ENCODE assay signal across 8 mouse cellular contexts in genomic region chr5:106365094-106365493, GRCm38 (mm10).
DNase-seq lines count a peak whose midpoint lies in the region; ATAC-seq and TF ChIP-seq lines count a peak whose summit lies in the region.

No protein-coding gene starts in this region.

- no peak for TF ChIP-seq POLR2A in brain, embryonic 14.5 days (IDR thresholded peaks at IDR 0.05; ENCODE audit: borderline replicate concordance, extremely low read depth, insufficient read depth, insufficient read length, poor library complexity, severe bottlenecking)

- no peak for DNase-seq in cerebellum, postnatal 4 days (ENCODE audit: low spot score in 2 of 2)
- peak; percentile 17 for DNase-seq in layer of hippocampus, adult 9-10 months (ENCODE audit: low spot score)
- DNase-seq in layer of hippocampus, postnatal 10 days (ENCODE audit: low spot score in 2 of 2) = no peak
- peak; percentile 56 for DNase-seq in brain, embryonic 14.5 days (ENCODE audit: low read depth)
- peak; percentile 5 for DNase-seq in lung, postnatal 25 days (ENCODE audit: low spot score)
- no peak for DNase-seq in thymus, postnatal 0 days (ENCODE audit: low spot score)

- peak; percentile 49; the same call in 1 of the 2 replicates for TF ChIP-seq CTCF in brain, embryonic 14.5 days (IDR thresholded peaks at IDR 0.05; ENCODE audit: borderline replicate concordance, extremely low read depth, insufficient read depth, insufficient read length)

- ATAC-seq in cerebellum, adult (ENCODE audit: insufficient number of reproducible peaks, low FRiP score, low TSS enrichment) = 0 out of 2 replicates have a peak, but pooled peaks have one; percentile 61
- ATAC-seq in granulocyte monocyte progenitor cell, adult 5-6 weeks (replicated peaks; ENCODE audit: poor library complexity, severe bottlenecking) = no peak

Comparison
In these comparisons a context has a peak if more than half of its experiments do, and no peak if none do; other contexts are left out.
1. DNase-seq: peak in layer of hippocampus, adult 9-10 months (single experiment), brain, embryonic 14.5 days (single experiment) and lung, postnatal 25 days (single experiment); none in cerebellum, postnatal 4 days (0 of 2), layer of hippocampus, postnatal 10 days (0 of 2) and thymus, postnatal 0 days (single experiment).